Mouse (Mus musculus) heart, adult 18-20 months (tissue): Measurements from ENCODE around the gene Slc12a6. TPM values are rescaled to one million over a fixed set of nuclear protein-coding genes. Genes with fewer than 3 reads are reported as not detected.
"Not testable (repeated sequence)": the region's sequence is repeated elsewhere in the genome, so short reads cannot be mapped to it uniquely, and the experiment has no call there.

ENCODE experiments used
- DNase-seq, 2 experiments: peaks; one replicate each; pipeline ENCODE4 v3.0.0; 2021 to 2022; ENCODE audit warnings: mixed read lengths in 1 of 2
- total RNA-seq, 2 experiments: library from RNA; stranded (reverse); gene quantifications; 2 replicates each; pipeline ENCODE4 v1.2.3; 2021

Slc12a6 gene
- total RNA-seq, 2 experiments from 2014 or later: 26.5 to 31.5 TPM

- DNase-seq: peak; percentile 90 to 91
These were observed 3.6 kb upstream of the Slc12a6 start, which contains the start of gene Nop10 for GRCm38 (mm10) chr2:112261748-112262653. Gene Nop10 (plus strand): TSS chr2:112261926.

- no peak for DNase-seq
These were observed 2.8 kb upstream of the Slc12a6 start for GRCm38 (mm10) chr2:112262779-112263295.

- DNase-seq: no peak
These were observed 1.3 kb upstream of the Slc12a6 start for GRCm38 (mm10) chr2:112264364-112264763.

GRCm38 (mm10) chr2:112266242-112266592, 592 bp downstream of the Slc12a6 start, which contains the start of gene Gm21985:
Gene Gm21985 (plus strand): TSS chr2:112266314.
- DNase-seq: peak; percentile 77 to 78

GRCm38 (mm10) chr2:112266780-112267179, 1.2 kb downstream of the Slc12a6 start:
- peak; percentile 51 to 69 for DNase-seq

- DNase-seq: peak in 1 of 2 experiments; percentile 38
These were observed 2.1 kb downstream of the Slc12a6 start for GRCm38 (mm10) chr2:112267547-112268269.

GRCm38 (mm10) chr2:112270011-112270410, 4.4 kb downstream of the Slc12a6 start:
- peak; percentile 38 to 55 for DNase-seq

- DNase-seq: no peak
These were observed 7.3 kb downstream of the Slc12a6 start for GRCm38 (mm10) chr2:112272909-112273308.

GRCm38 (mm10) chr2:112273474-112273873, 7.8 kb downstream of the Slc12a6 start:
- DNase-seq: no peak

- DNase-seq: no peak
These were observed 11.2 kb downstream of the Slc12a6 start for GRCm38 (mm10) chr2:112276870-112277269.

GRCm38 (mm10) chr2:112282846-112283245, 17.2 kb downstream of the Slc12a6 start:
- DNase-seq: no peak

- DNase-seq: peak; percentile 82 to 86
These were observed 18.9 kb downstream of the Slc12a6 start for GRCm38 (mm10) chr2:112284363-112285030.

GRCm38 (mm10) chr2:112285031-112285390, 19.4 kb downstream of the Slc12a6 start:
- DNase-seq: no peak

GRCm38 (mm10) chr2:112286062-112286461, 20.4 kb downstream of the Slc12a6 start:
- DNase-seq: not testable (repeated sequence)

GRCm38 (mm10) chr2:112287059-112287458, 21.4 kb downstream of the Slc12a6 start:
- DNase-seq: no peak

GRCm38 (mm10) chr2:112289507-112289906, 23.9 kb downstream of the Slc12a6 start:
- DNase-seq: no peak

GRCm38 (mm10) chr2:112292823-112293222, 27.2 kb downstream of the Slc12a6 start:
- DNase-seq: no peak

GRCm38 (mm10) chr2:112296211-112296610, 30.6 kb downstream of the Slc12a6 start:
- DNase-seq: peak in 1 of 2 experiments; percentile 22

GRCm38 (mm10) chr2:112298221-112298620, 32.6 kb downstream of the Slc12a6 start:
- no peak for DNase-seq

GRCm38 (mm10) chr2:112308671-112309070, 43.0 kb downstream of the Slc12a6 start:
- DNase-seq: no peak

- DNase-seq: peak; percentile 25 to 33
These were observed 43.6 kb downstream of the Slc12a6 start for GRCm38 (mm10) chr2:112309161-112309600.

- DNase-seq: no peak
These were observed 50.0 kb downstream of the Slc12a6 start for GRCm38 (mm10) chr2:112315638-112316037.
